Mouse (Mus musculus): ENCODE measurements at regions not wholly inside any gene's neighbourhood (a gene's known extent, or its start where the extent isn't known, plus 50 kb on each side); places are given as distances from the start of the nearest gene placed in this dataset.

GRCm38 (mm10) chrX:51913247-51913646 is 59.3 kb downstream of the 1700080O16Rik start:
- peak; percentile 41 for DNase-seq

- DNase-seq = peak; percentile 50
Observed at GRCm38 (mm10) chrX:51911566-51911965, 61.0 kb downstream of the 1700080O16Rik start.

GRCm38 (mm10) chrX:51910576-51910975 is 62.0 kb downstream of the 1700080O16Rik start:
- DNase-seq = no peak

- no peak for DNase-seq
Observed at GRCm38 (mm10) chrX:51898445-51898844, 74.1 kb downstream of the 1700080O16Rik start.

- no peak for DNase-seq
Observed at GRCm38 (mm10) chrX:51897059-51897458, 75.5 kb downstream of the 1700080O16Rik start.

- DNase-seq = peak; percentile 4
Observed at GRCm38 (mm10) chrX:51895646-51896190, 76.9 kb downstream of the 1700080O16Rik start.

GRCm38 (mm10) chrX:51892716-51893115 is 79.9 kb downstream of the 1700080O16Rik start:
- no peak for DNase-seq

- no peak for DNase-seq
Observed at GRCm38 (mm10) chrX:51886129-51886528, 85.1 kb upstream of the Usp26 start.

Measured in kidney, adult 9 months (tissue).